Mouse (Mus musculus): ENCODE measurements around the gene Cipc.

DNA sequence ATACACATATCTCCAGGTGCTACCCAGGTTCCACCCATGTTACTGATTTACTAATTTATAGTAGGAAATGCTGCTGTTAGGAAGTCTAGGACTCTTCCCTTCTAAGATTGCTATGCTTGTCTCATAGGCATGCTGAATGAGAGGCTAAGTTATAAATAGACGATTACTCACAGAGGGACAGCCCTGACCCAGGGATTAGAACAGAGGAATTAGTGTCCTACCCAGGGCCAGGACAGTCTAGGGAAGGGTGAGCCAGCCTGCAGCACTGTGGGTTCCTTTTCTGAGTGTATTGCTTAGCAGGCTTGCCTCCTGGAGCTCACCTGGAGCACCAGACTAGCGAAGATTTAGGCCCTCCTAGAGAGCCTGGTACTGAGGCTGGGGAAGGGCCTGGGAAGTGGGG, 9.1 kb downstream of the Cipc start:
- TF ChIP-seq CTCF (IDR thresholded peaks at IDR 0.05; ENCODE audit: low read depth, low read length), result no peak
- TF ChIP-seq TAL1 (conservative IDR thresholded peaks at IDR 0.05; ENCODE audit: low read depth, low read length), result no peak
- TF ChIP-seq GATA1 (IDR thresholded peaks at IDR 0.05; ENCODE audit: borderline replicate concordance, low read length), result no peak
- TF ChIP-seq GATA2 (IDR thresholded peaks at IDR 0.05; ENCODE audit: borderline replicate concordance, low read depth, low read length), result no peak
- no peak for TF ChIP-seq POLR2AphosphoS5 (IDR thresholded peaks at IDR 0.05; ENCODE audit: insufficient replicate concordance, low read depth, low read length)
